In genomic region chr17:28507496-28507895, GRCm38 (mm10) we compare ENCODE assay signal across 14 mouse cellular contexts. TPM values are rescaled to one million over a fixed set of nuclear protein-coding genes. Genes with fewer than 3 reads are reported as not detected.
DNase-seq lines count a peak whose midpoint lies in the region; ATAC-seq and TF ChIP-seq lines count a peak whose summit lies in the region.
"Had no signal": no experiment of that assay in that cellular context is flagged by ENCODE, and none has a peak within 500 bp of the region (broad histone marks: within the 10 kb centered on the region; RNA-seq: fewer than 3 reads in every experiment).

No protein-coding gene starts in this region.

- peaks cover 17% of the 10 kb centered on the region for H3K27me3 ChIP-seq in heart, embryonic 10.5 days (ENCODE audit: insufficient read depth, poor library complexity, severe bottlenecking)
- no peaks in the 10 kb centered on the region for H3K27me3 ChIP-seq in heart, adult 2 months (ENCODE audit: control insufficient read depth, insufficient read depth, low read length)
- no peaks in the 10 kb centered on the region for H3K27me3 ChIP-seq in lung, embryonic 14.5 days (ENCODE audit: insufficient read depth, low read length)
- no peaks in the 10 kb centered on the region for H3K27me3 ChIP-seq in lung, postnatal 0 days (replicated peaks; ENCODE audit: insufficient read depth, low read length)
- peaks cover 19% of the 10 kb centered on the region for H3K27me3 ChIP-seq in embryonic facial prominence, embryonic 10.5 days (replicated peaks; ENCODE audit: low read depth, poor library complexity, severe bottlenecking)
- no peaks in the 10 kb centered on the region for H3K27me3 ChIP-seq in stomach, postnatal 0 days (ENCODE audit: control insufficient read depth, insufficient read depth, low read length)

- H3K4me3 ChIP-seq in heart, embryonic 10.5 days, result no peak overlapping the region
- H3K4me3 ChIP-seq in heart, adult 2 months, result no peak overlapping the region
- H3K4me3 ChIP-seq in lung, embryonic 14.5 days (ENCODE audit: low read depth, low read length), result no peak overlapping the region
- no peak overlapping the region for H3K4me3 ChIP-seq in lung, postnatal 0 days (ENCODE audit: low read depth, low read length)
- H3K4me3 ChIP-seq in embryonic facial prominence, embryonic 10.5 days, result no peak overlapping the region
- no peak overlapping the region for H3K4me3 ChIP-seq in stomach, postnatal 0 days (ENCODE audit: low read depth, low read length)
- H3K4me3 ChIP-seq: neural tube, embryonic 13.5 days had no signal

- H3K36me3 ChIP-seq in heart, embryonic 10.5 days, result no peaks in the 10 kb centered on the region
- no peaks in the 10 kb centered on the region; the same call in 1 of the 2 replicates for H3K36me3 ChIP-seq in heart, adult 2 months (ENCODE audit: control insufficient read depth, insufficient read depth, low read length)
- H3K36me3 ChIP-seq in lung, embryonic 14.5 days (ENCODE audit: insufficient read depth), result no peaks in the 10 kb centered on the region
- H3K36me3 ChIP-seq in lung, postnatal 0 days (ENCODE audit: insufficient read depth, low read length), result no peaks in the 10 kb centered on the region; the same call in 1 of the 2 replicates
- no peaks in the 10 kb centered on the region for H3K36me3 ChIP-seq in embryonic facial prominence, embryonic 10.5 days (replicated peaks)
- no peaks in the 10 kb centered on the region for H3K36me3 ChIP-seq in stomach, postnatal 0 days (ENCODE audit: control insufficient read depth, insufficient read depth, low read length)
- H3K36me3 ChIP-seq: neural tube, embryonic 13.5 days had no signal

- no peak for TF ChIP-seq CTCF in heart, adult 2 months (IDR thresholded peaks at IDR 0.05)
- TF ChIP-seq CTCF in lung, embryonic 14.5 days (IDR thresholded peaks at IDR 0.05; ENCODE audit: low read depth), result no peak
- TF ChIP-seq CTCF in lung, postnatal 0 days (IDR thresholded peaks at IDR 0.05), result no peak
- no peak for TF ChIP-seq CTCF in stomach, postnatal 0 days (IDR thresholded peaks at IDR 0.05; ENCODE audit: low read depth)

- no peaks in the 10 kb centered on the region for H3K79me2 ChIP-seq in heart, adult 2 months (replicated peaks; ENCODE audit: control insufficient read depth, insufficient read depth, low read length)

- no peaks in the 10 kb centered on the region for H3K9me3 ChIP-seq in heart, embryonic 10.5 days
- H3K9me3 ChIP-seq in lung, embryonic 14.5 days (ENCODE audit: low read depth, low read length), result no peaks in the 10 kb centered on the region
- no peaks in the 10 kb centered on the region for H3K9me3 ChIP-seq in lung, postnatal 0 days (ENCODE audit: low read length)
- no peaks in the 10 kb centered on the region for H3K9me3 ChIP-seq in embryonic facial prominence, embryonic 10.5 days
- H3K9me3 ChIP-seq in stomach, postnatal 0 days (ENCODE audit: control insufficient read depth, low read length), result no peaks in the 10 kb centered on the region
- H3K9me3 ChIP-seq: neural tube, embryonic 13.5 days had no signal

- no peak overlapping the region for H3K4me2 ChIP-seq in lung, embryonic 14.5 days
- H3K4me2 ChIP-seq in lung, postnatal 0 days (replicated peaks; ENCODE audit: low read depth, low read length), result no peak overlapping the region
- H3K4me2 ChIP-seq in stomach, postnatal 0 days (replicated peaks; ENCODE audit: low read depth), result no peak overlapping the region
- H3K4me2 ChIP-seq: neural tube, embryonic 13.5 days had no signal

- no peak for TF ChIP-seq EP300 in heart, adult 2 months (IDR thresholded peaks at IDR 0.05; ENCODE audit: insufficient read depth, low read depth, low read length)
- no peak for TF ChIP-seq EP300 in lung, postnatal 0 days (IDR thresholded peaks at IDR 0.05)
- no peak for TF ChIP-seq EP300 in stomach, postnatal 0 days (optimal IDR thresholded peaks at IDR 0.05)

- H3K27ac ChIP-seq in heart, embryonic 10.5 days, result peak overlapping the region; percentile 76
- no peak overlapping the region for H3K27ac ChIP-seq in heart, adult 2 months
- 0 out of 2 replicates have a peak overlapping the region, but pooled peaks have one; percentile 10 for H3K27ac ChIP-seq in lung, embryonic 14.5 days (ENCODE audit: low read depth)
- no peak overlapping the region for H3K27ac ChIP-seq in lung, postnatal 0 days (ENCODE audit: low read length)
- H3K27ac ChIP-seq in embryonic facial prominence, embryonic 10.5 days (replicated peaks), result peak overlapping the region; percentile 77
- peak overlapping the region; percentile 18; the same call in 1 of the 2 replicates for H3K27ac ChIP-seq in stomach, postnatal 0 days (replicated peaks)
- H3K27ac ChIP-seq: neural tube, embryonic 13.5 days had no signal

- no peak overlapping the region for H3K9ac ChIP-seq in heart, adult 2 months (ENCODE audit: low read depth, low read length)
- H3K9ac ChIP-seq in lung, embryonic 14.5 days, result no peak overlapping the region
- H3K9ac ChIP-seq in lung, postnatal 0 days (replicated peaks; ENCODE audit: low read depth), result no peak overlapping the region
- no peak overlapping the region for H3K9ac ChIP-seq in stomach, postnatal 0 days (ENCODE audit: low read length)
- H3K9ac ChIP-seq: neural tube, embryonic 13.5 days had no signal

- no peak for DNase-seq in heart, embryonic 10.5 days (ENCODE audit: low spot score)
- DNase-seq in heart, adult 2 months, result no peak
- no peak for DNase-seq in lung, embryonic 14.5 days
- DNase-seq in lung, postnatal 0 days (ENCODE audit: low spot score), result no peak
- no peak for DNase-seq in embryonic facial prominence, embryonic 10.5 days (ENCODE audit: low spot score)
- no peak for DNase-seq in stomach, postnatal 0 days (ENCODE audit: low spot score)
- DNase-seq in right cerebral cortex, adult 2 months (ENCODE audit: low spot score in 2 of 2), result no peak
- DNase-seq: kidney, postnatal 4 days; lung, postnatal 10 days; midbrain, embryonic 14.5 days; thymus, adult 18-20 months had no signal

- 16% methylated on average over 5 of the region's 5 CpGs for WGBS in heart, embryonic 10.5 days
- WGBS in heart, adult 2 months, result 41% methylated on average over 5 of the region's 5 CpGs
- 17% methylated on average over 5 of the region's 5 CpGs for WGBS in lung, embryonic 14.5 days
- 24% methylated on average over 4 of the region's 5 CpGs for WGBS in lung, postnatal 0 days
- WGBS in embryonic facial prominence, embryonic 10.5 days, result 17% methylated on average over 5 of the region's 5 CpGs
- WGBS in stomach, postnatal 0 days, result 35% methylated on average over 5 of the region's 5 CpGs

- H3K4me1 ChIP-seq in heart, embryonic 10.5 days, result peaks cover 37% of the 10 kb centered on the region
- peaks cover 12% of the 10 kb centered on the region for H3K4me1 ChIP-seq in heart, adult 2 months (ENCODE audit: control insufficient read depth, insufficient read depth, low read length)
- peaks cover 18% of the 10 kb centered on the region for H3K4me1 ChIP-seq in lung, embryonic 14.5 days (ENCODE audit: insufficient read depth)
- H3K4me1 ChIP-seq in lung, postnatal 0 days (ENCODE audit: insufficient read depth, low read depth, low read length), result peaks cover 13% of the 10 kb centered on the region; the same call in 1 of the 2 replicates
- peaks cover 44% of the 10 kb centered on the region for H3K4me1 ChIP-seq in embryonic facial prominence, embryonic 10.5 days
- H3K4me1 ChIP-seq in stomach, postnatal 0 days (replicated peaks; ENCODE audit: control insufficient read depth, insufficient read depth), result peaks cover 16% of the 10 kb centered on the region

- no peak for TF ChIP-seq POLR2A in heart, adult 2 months (IDR thresholded peaks at IDR 0.05; ENCODE audit: insufficient read depth, low read depth, low read length)

- ATAC-seq in lung, embryonic 14.5 days (ENCODE audit: insufficient read depth), result no peak
- ATAC-seq in lung, postnatal 0 days, result no peak
- no peak for ATAC-seq in stomach, postnatal 0 days (ENCODE audit: low FRiP score, low TSS enrichment)

- intact Hi-C loops in heart, adult 2 months (cut with DNase I), result no loop called here

RNA-seq across cellular contexts. Expression of gene Fkbp5, which starts 9.8 kb away (rescaled TPM):
- polyA plus RNA-seq in heart, embryonic 10.5 days (2016; fragmentation: Nextera tagmentation; extraction: Ambion mirVana), result 16.0 and 21.9 TPM in 2 replicates
- total RNA-seq in heart, adult 2 months (2021), result 10 to 100 TPM; 63.3 to 70.2 TPM
- polyA plus RNA-seq in heart, adult 2 months (2012; rRNA removed), result 7.8 and 8.5 TPM in 2 replicates
- polyA plus RNA-seq in lung, embryonic 14.5 days (2014; fragmentation: Nextera tagmentation; extraction: Ambion mirVana), result 8.3 and 8.7 TPM in 2 replicates
- 15.8 and 26.9 TPM in 2 replicates for polyA plus RNA-seq in lung, postnatal 0 days (2015; fragmentation: Nextera tagmentation; extraction: Ambion mirVana)
- 32.0 and 32.8 TPM in 2 replicates for polyA plus RNA-seq in embryonic facial prominence, embryonic 10.5 days (2016; fragmentation: Nextera tagmentation; extraction: Ambion mirVana)
- polyA plus RNA-seq in stomach, postnatal 0 days (2015; fragmentation: Nextera tagmentation; extraction: Ambion mirVana), result 9.2 and 11.8 TPM in 2 replicates

RNA-seq across cellular contexts. Expression of gene Armc12, which starts 23.1 kb away (rescaled TPM):
- 0.10 TPM in 1 of 2 replicates, not detected in the other for polyA plus RNA-seq in heart, embryonic 10.5 days (2016; fragmentation: Nextera tagmentation; extraction: Ambion mirVana)
- total RNA-seq in heart, adult 2 months (2021), result not detected
- polyA plus RNA-seq in heart, adult 2 months (2012; rRNA removed), result 0.33 and 0.47 TPM in 2 replicates
- polyA plus RNA-seq in lung, embryonic 14.5 days (2014; fragmentation: Nextera tagmentation; extraction: Ambion mirVana), result not detected in 2 replicates
- not detected in 2 replicates for polyA plus RNA-seq in lung, postnatal 0 days (2015; fragmentation: Nextera tagmentation; extraction: Ambion mirVana)
- not detected in 2 replicates for polyA plus RNA-seq in embryonic facial prominence, embryonic 10.5 days (2016; fragmentation: Nextera tagmentation; extraction: Ambion mirVana)
- not detected in 2 replicates for polyA plus RNA-seq in stomach, postnatal 0 days (2015; fragmentation: Nextera tagmentation; extraction: Ambion mirVana)
- total RNA-seq: heart, postnatal 25 days; left cerebral cortex, postnatal 10 days had no signal
- polyA plus RNA-seq: midbrain, embryonic 14.5 days; neural tube, embryonic 13.5 days had no signal

RNA-seq across cellular contexts. Expression of gene Clpsl2, which starts 41.7 kb away (rescaled TPM):
- not detected in 2 replicates for polyA plus RNA-seq in heart, embryonic 10.5 days (2016; fragmentation: Nextera tagmentation; extraction: Ambion mirVana)
- not detected for total RNA-seq in heart, adult 2 months (2021)
- polyA plus RNA-seq in heart, adult 2 months (2012; rRNA removed), result not detected in 2 replicates
- not detected in 2 replicates for polyA plus RNA-seq in lung, embryonic 14.5 days (2014; fragmentation: Nextera tagmentation; extraction: Ambion mirVana)
- not detected in 2 replicates for polyA plus RNA-seq in lung, postnatal 0 days (2015; fragmentation: Nextera tagmentation; extraction: Ambion mirVana)
- polyA plus RNA-seq in embryonic facial prominence, embryonic 10.5 days (2016; fragmentation: Nextera tagmentation; extraction: Ambion mirVana), result not detected in 2 replicates
- not detected in 2 replicates for polyA plus RNA-seq in stomach, postnatal 0 days (2015; fragmentation: Nextera tagmentation; extraction: Ambion mirVana)
- total RNA-seq: heart, postnatal 25 days; left cerebral cortex, postnatal 10 days had no signal
- polyA plus RNA-seq: midbrain, embryonic 14.5 days; neural tube, embryonic 13.5 days had no signal

RNA-seq across cellular contexts. Expression of gene Clps, which starts 53.1 kb away (rescaled TPM):
- polyA plus RNA-seq in heart, embryonic 10.5 days (2016; fragmentation: Nextera tagmentation; extraction: Ambion mirVana), result 0.46 TPM in 1 of 2 replicates, not detected in the other
- total RNA-seq in heart, adult 2 months (2021), result not detected
- 0.90 and 2.0 TPM in 2 replicates for polyA plus RNA-seq in heart, adult 2 months (2012; rRNA removed)
- 0.33 and 0.80 TPM in 2 replicates for polyA plus RNA-seq in lung, embryonic 14.5 days (2014; fragmentation: Nextera tagmentation; extraction: Ambion mirVana)
- 0.32 and 0.42 TPM in 2 replicates for polyA plus RNA-seq in lung, postnatal 0 days (2015; fragmentation: Nextera tagmentation; extraction: Ambion mirVana)
- polyA plus RNA-seq in embryonic facial prominence, embryonic 10.5 days (2016; fragmentation: Nextera tagmentation; extraction: Ambion mirVana), result not detected in 2 replicates
- 1,789 and 1,944 TPM in 2 replicates for polyA plus RNA-seq in stomach, postnatal 0 days (2015; fragmentation: Nextera tagmentation; extraction: Ambion mirVana)
- total RNA-seq: heart, postnatal 25 days; left cerebral cortex, postnatal 10 days had no signal
- polyA plus RNA-seq: midbrain, embryonic 14.5 days; neural tube, embryonic 13.5 days had no signal

Comparison
In these comparisons a context has a peak if more than half of its experiments do, and no peak if none do; other contexts are left out.
1. H3K27ac ChIP-seq: peak in heart, embryonic 10.5 days (single experiment), lung, embryonic 14.5 days (single experiment), embryonic facial prominence, embryonic 10.5 days (single experiment) and stomach, postnatal 0 days (single experiment); none in heart, adult 2 months (single experiment) and lung, postnatal 0 days (single experiment).